Mouse (Mus musculus): ENCODE results near the gene Nup160. TPM values are rescaled to one million over a fixed set of nuclear protein-coding genes. Genes with fewer than 3 reads are reported as not detected.

Gene Nup160
- polyA plus RNA-seq, 1 experiment from 2014 or later, result 75.7 TPM

DNA sequence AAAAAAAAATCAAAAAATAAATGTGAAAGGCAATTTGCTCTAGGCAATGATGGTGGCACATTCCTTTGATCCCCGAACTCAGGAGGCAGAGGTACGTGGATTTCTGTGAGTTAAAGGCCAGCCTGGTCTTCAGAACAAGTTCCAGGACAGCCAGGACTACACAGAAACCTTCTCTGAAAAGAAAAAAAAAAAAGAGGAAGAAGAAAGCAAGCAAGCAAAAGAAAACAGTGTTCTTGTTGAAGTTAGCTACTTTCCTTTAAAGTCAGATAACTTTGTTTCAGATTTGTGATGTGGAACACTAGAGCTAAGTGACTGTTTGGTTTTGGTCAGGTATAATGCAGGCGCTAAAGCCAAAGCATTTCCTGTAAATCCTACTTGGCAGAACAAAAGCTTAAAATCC lies 61.8 kb downstream of the Nup160 start:
- H3K27me3 ChIP-seq (ENCODE audit: poor library complexity, severe bottlenecking), result no peaks in the 10 kb centered on the region
- no peaks in the 10 kb centered on the region for H3K9me3 ChIP-seq
- 94% methylated on average over 3 of the region's 3 CpGs for WGBS
- H3K27ac ChIP-seq, result no peak overlapping the region
- H3K36me3 ChIP-seq (replicated peaks), result peaks cover 51% of the 10 kb centered on the region
- no peak overlapping the region for H3K4me3 ChIP-seq
- H3K4me1 ChIP-seq, result no peaks in the 10 kb centered on the region
- no peak for DNase-seq (ENCODE audit: extremely low spot score, low spot score)

DNA sequence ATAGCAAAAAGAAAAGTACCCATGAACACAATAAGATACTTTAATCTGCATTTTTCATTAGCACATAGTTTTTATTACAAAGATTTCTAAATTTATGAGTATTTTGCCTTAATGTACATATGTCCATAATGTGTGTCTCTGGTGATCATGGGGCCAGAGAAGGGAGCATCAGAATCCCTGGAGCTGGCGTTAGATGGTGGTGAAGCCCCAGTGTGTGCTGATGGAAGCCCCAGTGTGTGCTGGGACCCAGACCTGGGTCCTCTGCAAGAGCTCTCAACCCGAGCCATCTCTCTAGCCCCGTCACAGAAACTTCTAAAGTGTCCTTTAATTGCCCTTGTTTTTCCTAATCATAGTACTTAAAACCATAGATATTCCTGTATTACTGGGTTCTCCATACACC lies 62.3 kb downstream of the Nup160 start:
- no peak overlapping the region for H3K4me3 ChIP-seq
- no peaks in the 10 kb centered on the region for H3K9me3 ChIP-seq
- no peak overlapping the region for H3K27ac ChIP-seq
- H3K27me3 ChIP-seq (ENCODE audit: poor library complexity, severe bottlenecking), result no peaks in the 10 kb centered on the region
- peaks cover 47% of the 10 kb centered on the region for H3K36me3 ChIP-seq (replicated peaks)
- WGBS, result 85% methylated on average over 3 of the region's 3 CpGs
- peaks cover 2% of the 10 kb centered on the region; the same call in 1 of the 2 replicates for H3K4me1 ChIP-seq
- DNase-seq (ENCODE audit: extremely low spot score, low spot score), result no peak

DNA sequence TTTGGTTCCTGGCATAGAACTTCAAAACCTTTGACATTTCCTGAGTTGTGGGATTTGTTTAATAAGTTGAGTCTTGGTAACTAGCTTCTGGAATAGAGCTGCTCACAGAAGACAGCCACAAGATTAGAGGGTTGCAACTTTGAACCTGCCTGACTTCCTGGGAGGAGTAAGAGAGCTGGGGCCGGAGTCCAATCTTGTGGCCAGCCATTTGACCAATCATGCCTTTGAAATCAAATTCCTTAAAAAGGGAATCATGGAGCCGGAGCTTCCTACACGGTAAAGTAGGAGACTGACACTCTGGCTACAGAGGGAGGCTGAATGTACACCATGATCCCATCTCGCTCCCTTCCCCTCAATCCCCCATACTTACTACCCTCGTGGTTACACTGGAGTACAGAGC lies 62.9 kb downstream of the Nup160 start:
- peaks cover 42% of the 10 kb centered on the region for H3K36me3 ChIP-seq (replicated peaks)
- WGBS, result 85% methylated on average over 5 of the region's 5 CpGs

DNA sequence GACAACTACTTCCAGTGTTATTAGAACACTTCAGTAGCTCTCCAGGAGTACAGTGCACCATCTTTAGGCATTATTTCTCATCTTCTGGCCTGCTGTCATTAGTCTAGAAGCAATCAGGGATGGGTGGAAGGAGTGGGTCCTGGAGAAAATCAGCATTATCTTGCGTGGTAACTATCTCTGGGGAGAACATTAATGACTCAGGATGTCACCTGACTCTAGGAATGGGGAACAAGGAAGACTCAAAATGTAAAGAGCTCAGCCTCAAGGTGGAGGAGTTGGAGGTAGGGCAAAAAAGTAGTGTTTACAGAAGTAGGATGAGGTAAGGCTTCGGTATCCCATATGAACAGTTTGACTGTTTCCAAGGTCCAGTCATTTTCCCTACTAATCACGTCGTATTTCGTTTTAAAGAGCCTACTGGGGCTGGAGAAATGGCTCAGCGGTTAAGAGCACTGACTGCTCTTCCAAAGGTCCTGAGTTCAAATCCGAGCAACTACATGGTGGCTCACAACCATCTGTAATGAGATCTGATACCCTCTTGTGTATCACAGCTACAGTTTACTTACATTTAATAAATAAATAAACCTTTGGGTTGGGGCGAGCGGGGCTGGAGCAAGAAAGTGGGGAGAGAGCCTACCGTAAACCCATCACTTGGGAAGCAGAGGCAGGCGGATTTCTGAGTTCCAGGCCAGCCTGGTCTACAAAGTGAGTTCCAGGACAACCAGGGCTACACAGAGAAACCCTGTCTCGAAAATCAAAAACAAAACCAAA lies 67.5 kb downstream of the Nup160 start:
- no peak for DNase-seq (ENCODE audit: extremely low spot score, low spot score)
- Histone ChIP-seq H3K36me3 (replicated peaks) (peaks cover 32% of the 10 kb centered on the region), H3K9me3 (no peaks in the 10 kb centered on the region), H3K4me3 (peak overlapping the region; percentile 93), H3K4me1 (peaks cover 24% of the 10 kb centered on the region), H3K27me3 (ENCODE audit: poor library complexity, severe bottlenecking) (no peaks in the 10 kb centered on the region), H3K27ac (peak overlapping the region; percentile 98)
- 67% methylated on average over 12 of the region's 12 CpGs for WGBS

More for the DNA sequence above, 62.9 kb downstream of the Nup160 start:
- DNase-seq (ENCODE audit: extremely low spot score, low spot score), result no peak
- H3K27ac ChIP-seq, result no peak overlapping the region
- H3K4me3 ChIP-seq, result no peak overlapping the region
- no peaks in the 10 kb centered on the region for H3K9me3 ChIP-seq
- no peaks in the 10 kb centered on the region for H3K27me3 ChIP-seq (ENCODE audit: poor library complexity, severe bottlenecking)
- H3K4me1 ChIP-seq, result peaks cover 8% of the 10 kb centered on the region; the same call in 1 of the 2 replicates

DNA sequence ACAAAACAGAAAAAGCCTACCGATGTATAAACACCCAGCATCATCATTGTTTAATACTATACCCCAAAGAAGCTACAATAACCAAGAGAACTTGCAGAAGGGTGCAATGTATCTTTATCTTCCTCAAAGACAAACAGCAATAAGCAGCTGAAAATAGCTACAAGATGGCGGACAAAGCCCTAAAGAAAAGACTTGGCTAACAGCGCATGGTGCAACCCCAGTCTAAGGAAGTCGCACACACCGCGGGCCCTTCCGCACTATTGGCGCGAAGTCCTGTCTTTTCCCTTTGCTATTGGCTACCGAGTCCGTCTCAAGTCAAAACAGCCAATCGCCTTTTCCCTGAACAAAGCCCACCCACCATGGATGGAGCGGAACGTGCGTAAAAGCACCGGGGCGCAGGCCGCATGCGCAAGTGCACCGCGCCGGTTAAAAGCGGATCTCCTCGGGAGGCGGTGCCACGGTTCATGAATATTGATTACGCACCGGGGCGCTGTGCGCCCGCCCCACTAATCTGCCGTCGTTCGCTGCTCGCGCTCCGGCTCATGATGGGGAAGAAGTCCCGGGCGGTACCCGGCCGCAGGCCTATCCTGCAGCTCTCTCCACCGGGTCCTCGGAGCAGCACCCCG lies 68.2 kb downstream of the Nup160 start, which contains the start of gene Fnbp4:
Gene Fnbp4, plus strand, starts transcription at position 318 of the 626 bp plus-strand sequence.
- WGBS, result under 1% methylated on average over 44 of the region's 44 CpGs

DNA sequence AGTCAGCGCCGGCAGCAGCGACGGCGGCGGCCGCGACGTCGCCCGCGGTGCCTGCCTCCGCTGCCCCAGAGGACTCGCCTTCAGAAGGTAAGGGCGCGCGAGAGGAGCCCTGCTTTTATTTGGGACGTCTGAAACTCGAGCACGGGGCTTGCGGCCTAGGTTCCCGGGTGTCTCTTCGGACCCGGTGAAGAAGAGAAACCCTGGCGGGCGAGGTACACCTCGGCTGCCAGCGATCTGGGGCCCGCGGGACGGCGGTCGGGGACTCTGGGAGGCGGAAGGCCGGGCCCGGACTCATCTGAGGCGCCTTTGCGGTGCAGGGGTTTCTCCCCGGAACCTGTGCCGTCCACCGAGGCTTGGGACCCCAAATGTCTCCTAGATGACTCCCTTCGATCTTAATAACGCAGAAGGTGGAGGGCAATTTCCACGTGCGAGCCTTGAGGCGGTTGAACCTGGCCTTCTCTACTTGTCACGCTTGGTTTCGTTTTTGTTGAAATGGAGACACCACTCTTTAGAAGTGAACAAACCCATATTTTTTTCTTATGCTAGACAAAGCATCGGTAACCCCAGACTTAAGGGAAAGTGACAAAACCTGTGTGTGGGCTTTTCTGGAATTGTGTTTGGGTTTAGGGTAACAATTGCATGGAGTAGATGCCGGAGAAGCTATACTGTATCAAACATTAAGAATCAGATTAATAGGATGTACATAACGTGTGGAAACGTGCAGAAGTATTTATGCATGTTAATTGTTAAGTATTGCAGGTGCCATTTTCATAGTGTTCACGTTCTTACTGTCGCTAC lies 68.9 kb downstream of the Nup160 start:
- peak overlapping the region; percentile 98 for H3K27ac ChIP-seq
- no peaks in the 10 kb centered on the region for H3K27me3 ChIP-seq (ENCODE audit: poor library complexity, severe bottlenecking)
- peak overlapping the region; percentile 93 for H3K4me3 ChIP-seq
- no peak for DNase-seq (ENCODE audit: extremely low spot score, low spot score)
- under 1% methylated on average over 54 of the region's 54 CpGs for WGBS
- H3K9me3 ChIP-seq, result no peaks in the 10 kb centered on the region
- H3K36me3 ChIP-seq (replicated peaks), result peaks cover 42% of the 10 kb centered on the region
- peaks cover 24% of the 10 kb centered on the region for H3K4me1 ChIP-seq

More for the DNA sequence above, 68.2 kb downstream of the Nup160 start, which contains the start of gene Fnbp4:
- H3K36me3 ChIP-seq (replicated peaks), result peaks cover 36% of the 10 kb centered on the region
- peak within 1 kb of the TSS; percentile 93 for H3K4me3 ChIP-seq
- no peaks in the 10 kb centered on the region for H3K9me3 ChIP-seq
- no peaks in the 10 kb centered on the region for H3K27me3 ChIP-seq (ENCODE audit: poor library complexity, severe bottlenecking)
- H3K4me1 ChIP-seq, result peaks cover 24% of the 10 kb centered on the region
- peak; percentile 98 for DNase-seq (ENCODE audit: extremely low spot score, low spot score)
- H3K27ac ChIP-seq, result peak within 1 kb of the TSS; percentile 98

DNA sequence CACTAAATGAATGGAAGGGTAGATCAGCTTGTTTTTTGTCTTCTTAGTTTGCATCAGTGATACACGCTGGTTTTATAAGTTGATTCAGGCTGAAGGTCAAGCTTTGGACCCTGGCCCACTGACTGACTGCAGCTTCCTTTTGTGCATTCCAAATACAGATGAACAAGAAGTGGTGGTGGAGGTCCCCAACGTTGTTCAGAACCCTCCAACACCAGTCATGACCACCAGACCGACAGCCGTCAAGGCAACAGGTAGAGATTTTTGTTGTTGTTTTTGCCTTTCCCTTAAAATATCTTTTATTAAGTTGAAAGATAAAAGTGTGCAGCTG lies 69.5 kb downstream of the Nup160 start:
- Histone ChIP-seq H3K4me3 (peak overlapping the region; percentile 93), H3K4me1 (peaks cover 24% of the 10 kb centered on the region), H3K9me3 (no peaks in the 10 kb centered on the region), H3K27ac (peak overlapping the region; percentile 98), H3K36me3 (replicated peaks) (peaks cover 48% of the 10 kb centered on the region), H3K27me3 (ENCODE audit: poor library complexity, severe bottlenecking) (no peaks in the 10 kb centered on the region)
- 22% methylated on average over 4 of the region's 4 CpGs for WGBS
- no peak for DNase-seq (ENCODE audit: extremely low spot score, low spot score)

DNA sequence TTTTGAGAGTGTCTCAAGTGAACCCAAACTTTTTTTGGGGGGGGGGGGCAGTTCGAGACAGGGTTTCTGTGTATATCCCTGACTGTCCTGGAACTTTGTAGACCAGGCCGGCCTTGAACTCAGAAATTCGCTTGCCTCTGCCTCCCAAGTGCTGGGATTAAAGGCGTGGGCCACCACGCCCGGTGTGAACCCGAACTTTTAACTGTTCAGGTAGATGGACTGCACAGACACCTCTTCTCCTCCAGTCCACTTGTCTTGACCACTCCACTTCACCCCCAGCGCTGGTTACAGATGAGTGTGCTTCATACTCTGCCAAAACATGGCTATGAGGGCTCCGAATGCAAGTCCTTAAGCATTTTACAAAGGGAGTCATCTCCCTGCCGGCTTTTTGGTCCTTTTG lies 70.1 kb downstream of the Nup160 start:
- no peak overlapping the region for H3K27ac ChIP-seq
- 92% methylated on average over 10 of the region's 10 CpGs for WGBS
- no peaks in the 10 kb centered on the region for H3K27me3 ChIP-seq (ENCODE audit: poor library complexity, severe bottlenecking)
- no peak for DNase-seq (ENCODE audit: extremely low spot score, low spot score)
- no peaks in the 10 kb centered on the region for H3K9me3 ChIP-seq
- peaks cover 52% of the 10 kb centered on the region for H3K36me3 ChIP-seq (replicated peaks)
- H3K4me1 ChIP-seq, result peaks cover 24% of the 10 kb centered on the region
- peak overlapping the region; percentile 93 for H3K4me3 ChIP-seq

DNA sequence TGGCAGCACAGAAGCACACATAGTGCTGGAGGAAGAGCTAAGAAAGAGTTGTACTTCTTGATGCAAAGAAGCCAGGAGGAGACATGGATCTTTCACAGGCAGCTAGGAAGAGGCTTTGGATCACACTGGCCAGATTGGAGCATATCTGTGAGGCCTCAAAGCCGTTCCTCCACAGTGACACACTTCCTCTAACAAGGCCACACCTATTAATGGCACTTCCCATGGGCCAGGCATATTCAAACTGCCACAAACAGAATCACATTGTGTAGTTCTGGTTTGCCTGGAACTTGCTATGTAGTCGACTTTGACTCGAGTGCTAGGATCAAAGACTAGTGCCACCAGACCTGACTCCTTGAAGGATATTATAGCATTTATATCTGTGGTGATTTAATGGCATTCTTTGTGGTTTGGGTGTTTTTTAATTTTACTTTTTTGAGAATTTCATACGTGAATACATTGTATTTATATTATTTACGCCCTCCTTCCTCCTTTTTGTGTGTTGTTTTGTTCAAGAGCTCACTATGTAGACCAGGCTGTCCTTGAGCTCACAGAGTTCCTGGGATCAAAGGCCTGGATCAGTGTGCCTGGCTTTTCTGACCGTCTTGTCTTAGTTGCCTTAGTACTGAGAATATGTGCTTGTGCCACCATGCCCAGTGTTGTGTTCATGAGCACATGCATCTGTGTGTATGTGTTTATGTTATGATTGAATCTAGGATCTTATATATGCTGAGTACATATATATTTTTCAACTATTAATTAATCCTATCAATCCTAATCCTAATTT lies 72.9 kb downstream of the Nup160 start:
- Histone ChIP-seq H3K9me3 (no peaks in the 10 kb centered on the region), H3K36me3 (replicated peaks) (peaks cover 78% of the 10 kb centered on the region), H3K4me1 (peaks cover 16% of the 10 kb centered on the region), H3K27ac (no peak overlapping the region), H3K4me3 (no peak overlapping the region), H3K27me3 (ENCODE audit: poor library complexity, severe bottlenecking) (no peaks in the 10 kb centered on the region)
- no peak for DNase-seq (ENCODE audit: extremely low spot score, low spot score)
- WGBS, result 84% methylated on average over 6 of the region's 6 CpGs

DNA sequence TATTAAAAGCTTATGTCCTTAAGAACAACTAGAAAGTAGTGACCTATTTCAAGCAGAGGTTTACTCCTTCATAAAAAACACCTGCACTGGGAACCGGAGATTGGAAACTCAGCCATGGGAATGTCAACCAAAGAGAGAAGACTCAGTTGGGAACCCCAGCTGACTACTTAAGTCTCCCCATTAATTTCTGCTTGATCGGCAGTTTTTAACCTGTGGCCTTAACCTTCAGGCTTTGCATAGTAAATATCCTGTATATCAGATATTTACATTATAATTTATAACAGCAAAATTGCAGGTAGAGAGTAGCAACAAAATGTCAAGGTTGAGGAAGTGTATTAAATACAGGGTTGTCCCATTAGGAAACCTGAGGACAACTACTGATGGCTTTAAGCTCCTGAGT lies 76.5 kb downstream of the Nup160 start:
- H3K4me1 ChIP-seq, result no peaks in the 10 kb centered on the region
- WGBS, result 90% methylated on average over 2 of the region's 2 CpGs

DNA sequence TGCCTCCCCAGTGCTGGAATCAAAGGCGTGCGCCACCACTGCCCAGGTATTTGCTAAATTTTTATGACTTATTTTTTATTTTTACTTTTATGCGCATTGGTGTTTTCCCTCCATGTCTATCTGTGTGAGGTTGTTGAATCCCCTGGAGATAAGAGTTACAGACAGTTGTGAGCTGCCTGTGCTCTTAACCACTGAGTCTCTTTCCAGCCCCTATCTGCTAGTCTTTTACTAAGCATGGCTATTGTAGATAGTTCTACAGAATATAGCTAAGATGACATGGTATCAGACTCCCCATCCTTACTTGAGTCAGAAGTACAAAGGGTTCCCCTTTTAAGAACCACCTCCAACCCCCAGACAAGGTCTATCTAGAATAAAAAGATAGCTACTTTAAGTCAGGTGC lies 77.2 kb downstream of the Nup160 start:
- H3K4me3 ChIP-seq, result no peak overlapping the region
- H3K27ac ChIP-seq, result no peak overlapping the region
- no peak for DNase-seq (ENCODE audit: extremely low spot score, low spot score)
- H3K36me3 ChIP-seq (replicated peaks), result peaks cover 95% of the 10 kb centered on the region
- H3K9me3 ChIP-seq, result no peaks in the 10 kb centered on the region
- WGBS, result 98% methylated on average over 3 of the region's 3 CpGs
- no peaks in the 10 kb centered on the region for H3K27me3 ChIP-seq (ENCODE audit: poor library complexity, severe bottlenecking)
- no peaks in the 10 kb centered on the region for H3K4me1 ChIP-seq

More for the DNA sequence above, 76.5 kb downstream of the Nup160 start:
- DNase-seq (ENCODE audit: extremely low spot score, low spot score), result no peak
- no peaks in the 10 kb centered on the region for H3K27me3 ChIP-seq (ENCODE audit: poor library complexity, severe bottlenecking)
- no peaks in the 10 kb centered on the region for H3K9me3 ChIP-seq
- H3K27ac ChIP-seq, result no peak overlapping the region
- H3K4me3 ChIP-seq, result no peak overlapping the region
- peaks cover 95% of the 10 kb centered on the region for H3K36me3 ChIP-seq (replicated peaks)

DNA sequence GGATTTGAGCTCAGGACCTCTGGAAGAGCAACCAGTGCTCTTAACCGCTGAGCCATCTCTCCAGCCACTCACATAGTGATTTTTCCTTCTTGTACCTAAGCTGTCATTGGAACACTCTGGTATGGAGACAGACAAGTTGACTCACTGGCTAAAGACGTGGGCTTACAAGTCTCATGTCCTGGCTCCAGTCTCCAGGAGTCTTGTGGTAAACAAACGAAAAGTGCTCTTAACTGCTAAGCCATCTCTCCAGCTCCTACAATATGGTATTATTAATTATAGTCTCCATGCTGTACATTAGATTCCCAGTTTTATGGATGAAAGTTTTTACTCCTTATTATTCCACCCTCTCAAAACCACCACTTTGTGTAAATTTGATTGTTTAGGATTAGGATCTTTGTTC lies 88.1 kb downstream of the Nup160 start:
- no peak overlapping the region for H3K27ac ChIP-seq
- no peaks in the 10 kb centered on the region for H3K4me1 ChIP-seq
- no peak for DNase-seq (ENCODE audit: extremely low spot score, low spot score)
- H3K4me3 ChIP-seq, result no peak overlapping the region
- H3K36me3 ChIP-seq (replicated peaks), result peaks cover 99% of the 10 kb centered on the region
- H3K27me3 ChIP-seq (ENCODE audit: poor library complexity, severe bottlenecking), result no peaks in the 10 kb centered on the region
- WGBS, result 91% methylated on average over 3 of the region's 3 CpGs
- H3K9me3 ChIP-seq, result no peaks in the 10 kb centered on the region
